Mouse (Mus musculus): Measurements from ENCODE around the gene Becn1. TPM values are rescaled to one million over a fixed set of nuclear protein-coding genes. Genes with fewer than 3 reads are reported as not detected.

Becn1 gene
- total and polyA plus RNA-seq, 3 experiments, result 46.3 to 148 (median 97.7) TPM

DNA sequence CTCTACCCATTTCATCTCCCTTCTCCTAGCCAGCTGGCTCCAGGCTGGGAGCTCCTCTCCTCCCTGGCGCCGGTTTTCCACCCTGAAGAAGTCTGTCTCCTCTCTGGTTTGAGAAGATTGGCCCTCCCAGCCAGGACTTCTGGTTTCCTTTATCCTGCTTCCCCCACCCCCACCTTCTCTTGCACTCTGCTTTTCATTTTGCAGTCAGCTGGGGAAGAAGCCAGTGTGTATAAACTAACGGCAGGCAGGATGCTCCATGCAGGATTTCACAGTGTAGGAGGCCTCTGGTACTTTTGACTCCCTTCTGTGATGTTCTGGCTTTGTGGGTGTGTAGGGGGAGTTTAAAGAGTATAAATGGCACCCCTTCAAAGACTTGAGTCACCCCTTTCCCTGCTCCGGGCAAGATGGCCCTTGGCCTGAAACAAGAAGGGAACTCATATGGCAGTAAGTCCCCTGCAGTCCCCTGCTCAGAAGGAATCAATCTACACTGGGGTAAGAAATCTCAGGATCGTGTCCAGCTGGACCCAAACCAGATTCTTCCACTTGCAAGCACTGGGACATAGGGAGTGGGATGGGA, 63.9 kb downstream of the Becn1 start:
- no peak overlapping the region for H3K4me3 ChIP-seq (ENCODE audit: low read depth, low read length)
- ATAC-seq (ENCODE audit: extremely low read depth, insufficient number of reproducible peaks, low FRiP score, poor library complexity, severe bottlenecking), result no peak
- peaks cover 5% of the 10 kb centered on the region for H3K4me1 ChIP-seq (ENCODE audit: insufficient read depth, low read depth, low read length)
- no peaks in the 10 kb centered on the region for H3K36me3 ChIP-seq (replicated peaks)
- H3K27me3 ChIP-seq (ENCODE audit: insufficient read depth, low read length), result peaks cover 37% of the 10 kb centered on the region
- no peaks in the 10 kb centered on the region for H3K9me3 ChIP-seq (replicated peaks)
- no peak for DNase-seq (ENCODE audit: low spot score)
- no peak for TF ChIP-seq POLR2AphosphoS5 (IDR thresholded peaks at IDR 0.05; ENCODE audit: insufficient replicate concordance, low read depth, low read length)
- TF ChIP-seq CTCF (IDR thresholded peaks at IDR 0.05; ENCODE audit: low read depth, low read length), result no peak
- TF ChIP-seq GATA2 (IDR thresholded peaks at IDR 0.05; ENCODE audit: borderline replicate concordance, low read depth, low read length), result no peak
- no peak for TF ChIP-seq TAL1 (conservative IDR thresholded peaks at IDR 0.05; ENCODE audit: low read depth, low read length)
- no peak for TF ChIP-seq GATA1 (IDR thresholded peaks at IDR 0.05; ENCODE audit: borderline replicate concordance, low read length)

DNA sequence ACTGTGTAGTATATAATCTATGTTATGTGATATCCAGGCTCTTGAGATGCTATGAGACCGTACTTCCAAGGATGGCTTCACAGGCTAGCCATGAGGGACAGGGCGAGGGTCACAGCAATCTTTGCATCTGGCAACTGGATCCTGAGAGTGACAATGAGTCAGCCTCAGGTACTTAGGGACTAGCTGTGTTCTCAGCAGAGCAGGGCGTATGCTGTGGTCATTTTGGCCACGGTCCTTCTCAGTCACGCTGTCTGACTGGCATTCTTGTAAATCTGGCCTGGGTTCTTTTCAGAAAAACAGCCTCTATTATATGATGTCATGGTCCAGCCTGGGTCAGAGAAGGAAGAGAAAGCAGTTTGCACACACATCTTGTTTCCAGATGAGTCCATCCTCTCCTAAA, 65.3 kb downstream of the Becn1 start:
- no peak for TF ChIP-seq POLR2AphosphoS5 (IDR thresholded peaks at IDR 0.05; ENCODE audit: insufficient replicate concordance, low read depth, low read length)
- no peak for TF ChIP-seq CTCF (IDR thresholded peaks at IDR 0.05; ENCODE audit: low read depth, low read length)
- ATAC-seq (ENCODE audit: extremely low read depth, insufficient number of reproducible peaks, low FRiP score, poor library complexity, severe bottlenecking) (no peak), DNase-seq (ENCODE audit: low spot score) (no peak)
- Histone ChIP-seq H3K9me3 (replicated peaks) (no peaks in the 10 kb centered on the region), H3K36me3 (replicated peaks) (no peaks in the 10 kb centered on the region), H3K4me1 (ENCODE audit: insufficient read depth, low read depth, low read length) (peaks cover 18% of the 10 kb centered on the region), H3K4me3 (ENCODE audit: low read depth, low read length) (no peak overlapping the region), H3K27me3 (ENCODE audit: insufficient read depth, low read length) (peaks cover 23% of the 10 kb centered on the region)

Other genes starting within 250 kb of the Becn1 start
Only the 20 nearest of the 31 such genes appear.
- not detected in 2 replicates for gene Tubg2, start 146.4 kb downstream of the Becn1 start, total RNA-seq (2014; fragmentation: Nextera tagmentation)
- gene Tubg2, start 146.4 kb downstream of the Becn1 start, total RNA-seq (2017), result not detected in 2 replicates
- not detected in 2 replicates for gene Tubg2, start 146.4 kb downstream of the Becn1 start, polyA plus RNA-seq (2012)
- gene Cntnap1, start 131.8 kb downstream of the Becn1 start, total RNA-seq (2014; fragmentation: Nextera tagmentation), result not detected in 2 replicates
- under 0.01 and 0.06 TPM in 2 replicates for gene Cntnap1, start 131.8 kb downstream of the Becn1 start, total RNA-seq (2017)
- gene Cntnap1, start 131.8 kb downstream of the Becn1 start, polyA plus RNA-seq (2012), result 0.02 and 0.08 TPM in 2 replicates
- 0.49 and 2.6 TPM in 2 replicates for gene Plekhh3, start 130.9 kb downstream of the Becn1 start, total RNA-seq (2014; fragmentation: Nextera tagmentation)
- gene Plekhh3, start 130.9 kb downstream of the Becn1 start, total RNA-seq (2017), result 1.5 and 1.9 TPM in 2 replicates
- gene Plekhh3, start 130.9 kb downstream of the Becn1 start, polyA plus RNA-seq (2012), result 3.8 and 4.8 TPM in 2 replicates
- not detected in 2 replicates for gene Ccr10, start 126.8 kb downstream of the Becn1 start, total RNA-seq (2014; fragmentation: Nextera tagmentation)
- not detected in 2 replicates for gene Ccr10, start 126.8 kb downstream of the Becn1 start, total RNA-seq (2017)
- gene Ccr10, start 126.8 kb downstream of the Becn1 start, polyA plus RNA-seq (2012), result not detected in 2 replicates
- 46.1 and 55.9 TPM in 2 replicates for gene Ezh1, start 75.8 kb downstream of the Becn1 start, total RNA-seq (2014; fragmentation: Nextera tagmentation)
- 23.9 and 25.4 TPM in 2 replicates for gene Ezh1, start 75.8 kb downstream of the Becn1 start, total RNA-seq (2017)
- gene Ezh1, start 75.8 kb downstream of the Becn1 start, polyA plus RNA-seq (2012), result 2.0 and 4.2 TPM in 2 replicates
- not detected in 2 replicates for gene Ramp2, start 56.3 kb downstream of the Becn1 start, total RNA-seq (2014; fragmentation: Nextera tagmentation)
- gene Ramp2, start 56.3 kb downstream of the Becn1 start, total RNA-seq (2017), result 0.27 TPM in 1 of 2 replicates, not detected in the other
- gene Ramp2, start 56.3 kb downstream of the Becn1 start, polyA plus RNA-seq (2012), result 0.04 and 0.10 TPM in 2 replicates
- 482 and 539 TPM in 2 replicates for gene Vps25, start 48.6 kb downstream of the Becn1 start, total RNA-seq (2014; fragmentation: Nextera tagmentation)
- gene Vps25, start 48.6 kb downstream of the Becn1 start, total RNA-seq (2017), result 98.4 and 104 TPM in 2 replicates
- 140 and 170 TPM in 2 replicates for gene Vps25, start 48.6 kb downstream of the Becn1 start, polyA plus RNA-seq (2012)
- gene Wnk4, start 41.7 kb downstream of the Becn1 start, total RNA-seq (2014; fragmentation: Nextera tagmentation), result 21.2 and 27.2 TPM in 2 replicates
- gene Wnk4, start 41.7 kb downstream of the Becn1 start, total RNA-seq (2017), result 2.3 and 4.2 TPM in 2 replicates
- gene Wnk4, start 41.7 kb downstream of the Becn1 start, polyA plus RNA-seq (2012), result 45.0 and 48.7 TPM in 2 replicates
- 1.5 TPM in 1 of 2 replicates, not detected in the other for gene Cntd1, start 23.3 kb downstream of the Becn1 start, total RNA-seq (2014; fragmentation: Nextera tagmentation)
- 0.81 and 1.1 TPM in 2 replicates for gene Cntd1, start 23.3 kb downstream of the Becn1 start, total RNA-seq (2017)
- 0.02 TPM in 1 of 2 replicates, not detected in the other for gene Cntd1, start 23.3 kb downstream of the Becn1 start, polyA plus RNA-seq (2012)
- 52.6 and 54.1 TPM in 2 replicates for gene Coa3, start 23.2 kb downstream of the Becn1 start, total RNA-seq (2014; fragmentation: Nextera tagmentation)
- 58.1 and 65.9 TPM in 2 replicates for gene Coa3, start 23.2 kb downstream of the Becn1 start, total RNA-seq (2017)
- gene Coa3, start 23.2 kb downstream of the Becn1 start, polyA plus RNA-seq (2012), result 16.8 and 39.8 TPM in 2 replicates
- 300 and 317 TPM in 2 replicates for gene Psme3, start 13.9 kb upstream of the Becn1 start, total RNA-seq (2014; fragmentation: Nextera tagmentation)
- gene Psme3, start 13.9 kb upstream of the Becn1 start, total RNA-seq (2017), result 98.7 and 113 TPM in 2 replicates
- 68.6 and 68.8 TPM in 2 replicates for gene Psme3, start 13.9 kb upstream of the Becn1 start, polyA plus RNA-seq (2012)
- 18.1 and 19.5 TPM in 2 replicates for gene Aoc2, start 22.8 kb upstream of the Becn1 start, total RNA-seq (2014; fragmentation: Nextera tagmentation)
- 4.5 and 4.6 TPM in 2 replicates for gene Aoc2, start 22.8 kb upstream of the Becn1 start, total RNA-seq (2017)
- gene Aoc2, start 22.8 kb upstream of the Becn1 start, polyA plus RNA-seq (2012), result 10.0 and 10.1 TPM in 2 replicates
- 2.5 TPM in 1 of 2 replicates, not detected in the other for gene Aoc3, start 28.3 kb upstream of the Becn1 start, total RNA-seq (2014; fragmentation: Nextera tagmentation)
- gene Aoc3, start 28.3 kb upstream of the Becn1 start, total RNA-seq (2017), result 0.16 TPM in 1 of 2 replicates, not detected in the other
- 0.07 and 0.10 TPM in 2 replicates for gene Aoc3, start 28.3 kb upstream of the Becn1 start, polyA plus RNA-seq (2012)
- gene G6pc, start 65.3 kb upstream of the Becn1 start, total RNA-seq (2014; fragmentation: Nextera tagmentation), result not detected in 2 replicates
- gene G6pc, start 65.3 kb upstream of the Becn1 start, total RNA-seq (2017), result 0.05 TPM in 1 of 2 replicates, not detected in the other
- gene G6pc, start 65.3 kb upstream of the Becn1 start, polyA plus RNA-seq (2012), result not detected in 2 replicates
- 51.6 and 55.8 TPM in 2 replicates for gene Aarsd1, start 115.3 kb upstream of the Becn1 start, total RNA-seq (2014; fragmentation: Nextera tagmentation)
- gene Aarsd1, start 115.3 kb upstream of the Becn1 start, total RNA-seq (2017), result 47.0 and 50.9 TPM in 2 replicates
- 67.7 and 74.4 TPM in 2 replicates for gene Aarsd1, start 115.3 kb upstream of the Becn1 start, polyA plus RNA-seq (2012)
- gene Gm27029, start 122.5 kb upstream of the Becn1 start, total RNA-seq (2014; fragmentation: Nextera tagmentation), result 3.0 TPM in 1 of 2 replicates, not detected in the other
- 0.87 and 2.1 TPM in 2 replicates for gene Gm27029, start 122.5 kb upstream of the Becn1 start, total RNA-seq (2017)
- 0.58 and 0.90 TPM in 2 replicates for gene Gm27029, start 122.5 kb upstream of the Becn1 start, polyA plus RNA-seq (2012)
- gene Rundc1, start 122.8 kb upstream of the Becn1 start, total RNA-seq (2014; fragmentation: Nextera tagmentation), result 5.0 and 6.0 TPM in 2 replicates
- gene Rundc1, start 122.8 kb upstream of the Becn1 start, total RNA-seq (2017), result 6.7 and 7.6 TPM in 2 replicates
- gene Rundc1, start 122.8 kb upstream of the Becn1 start, polyA plus RNA-seq (2012), result 6.7 and 7.2 TPM in 2 replicates
- not detected in 2 replicates for gene Ptges3l, start 123.0 kb upstream of the Becn1 start, total RNA-seq (2014; fragmentation: Nextera tagmentation)
- gene Ptges3l, start 123.0 kb upstream of the Becn1 start, total RNA-seq (2017), result 0.12 and 0.33 TPM in 2 replicates
- gene Ptges3l, start 123.0 kb upstream of the Becn1 start, polyA plus RNA-seq (2012), result 0.17 and 0.22 TPM in 2 replicates
- 787 and 879 TPM in 2 replicates for gene Rpl27, start 140.0 kb upstream of the Becn1 start, total RNA-seq (2014; fragmentation: Nextera tagmentation)
- 1,687 and 2,225 TPM in 2 replicates for gene Rpl27, start 140.0 kb upstream of the Becn1 start, total RNA-seq (2017)
- gene Rpl27, start 140.0 kb upstream of the Becn1 start, polyA plus RNA-seq (2012), result 444 and 1,039 TPM in 2 replicates
- gene Ifi35, start 146.1 kb upstream of the Becn1 start, total RNA-seq (2014; fragmentation: Nextera tagmentation), result 26.3 and 34.3 TPM in 2 replicates
- gene Ifi35, start 146.1 kb upstream of the Becn1 start, total RNA-seq (2017), result 48.4 and 54.8 TPM in 2 replicates
- gene Ifi35, start 146.1 kb upstream of the Becn1 start, polyA plus RNA-seq (2012), result 24.3 and 28.1 TPM in 2 replicates

Data from G1E (cell line).